Mouse (Mus musculus): Measurements from ENCODE around the gene Nucb1. TPM values are rescaled to one million over a fixed set of nuclear protein-coding genes. Genes with fewer than 3 reads are reported as not detected.
A peak's percentile ranks its signal among the peaks of the same experiment; 100 is the strongest.
"Not testable (repeated sequence)": the region's sequence is repeated elsewhere in the genome, so short reads cannot be mapped to it uniquely, and the experiment has no call there.

Gene Nucb1
- polyA plus RNA-seq, 1 experiment: 108 TPM

DNA sequence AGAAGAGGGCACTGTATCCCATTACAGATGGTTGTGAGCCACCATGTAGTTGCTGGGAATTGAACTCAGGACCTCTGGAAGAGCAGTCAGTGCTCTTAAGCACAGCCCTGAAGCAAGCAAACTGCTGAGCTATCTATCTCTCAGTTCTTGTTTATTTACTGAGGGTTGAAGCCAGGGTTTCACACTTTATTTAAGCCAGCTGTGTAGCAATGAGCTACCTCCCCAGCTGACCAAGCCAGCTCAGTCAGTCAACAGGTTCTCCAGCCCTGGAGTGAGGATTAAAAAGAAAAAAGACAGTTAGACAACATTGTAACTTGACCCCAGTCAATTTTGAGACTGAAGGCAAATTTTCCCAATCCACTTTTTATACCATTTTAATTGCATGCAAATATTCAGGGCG, 25.5 kb upstream of the Nucb1 start:
- H3K4me1 ChIP-seq (ENCODE audit: control insufficient read depth, insufficient read depth, insufficient read length, low read length): peaks cover 4% of the 10 kb centered on the region; the same call in 1 of the 2 replicates
- no peak overlapping the region for H3K4me3 ChIP-seq (ENCODE audit: insufficient read depth, low read depth, low read length)
- no peak overlapping the region for H3K27ac ChIP-seq (replicated peaks; ENCODE audit: low read depth, low read length)

- Histone ChIP-seq H3K4me1 (ENCODE audit: control insufficient read depth, insufficient read depth, insufficient read length, low read length) (no peaks in the 10 kb centered on the region), H3K27ac (replicated peaks; ENCODE audit: low read depth, low read length) (no peak overlapping the region), H3K4me3 (ENCODE audit: insufficient read depth, low read depth, low read length) (no peak overlapping the region; the same call in 1 of the 2 replicates)
Observed at GRCm38 (mm10) chr7:45530643-45531042, 20.4 kb upstream of the Nucb1 start.

GRCm38 (mm10) chr7:45529461-45529860, 19.3 kb upstream of the Nucb1 start:
- Histone ChIP-seq H3K4me1 (ENCODE audit: control insufficient read depth, insufficient read depth, insufficient read length, low read length) (peaks cover 6% of the 10 kb centered on the region; the same call in 1 of the 2 replicates), H3K27ac (replicated peaks; ENCODE audit: low read depth, low read length) (no peak overlapping the region), H3K4me3 (ENCODE audit: insufficient read depth, low read depth, low read length) (no peak overlapping the region)

GRCm38 (mm10) chr7:45527169-45527568, 17.0 kb upstream of the Nucb1 start:
- not testable (repeated sequence) for H3K27ac ChIP-seq (replicated peaks; ENCODE audit: low read depth, low read length); H3K4me3 ChIP-seq (ENCODE audit: insufficient read depth, low read depth, low read length)
- H3K4me1 ChIP-seq (ENCODE audit: control insufficient read depth, insufficient read depth, insufficient read length, low read length): peaks cover 12% of the 10 kb centered on the region; the same call in 1 of the 2 replicates

GRCm38 (mm10) chr7:45526474-45527120, 16.4 kb upstream of the Nucb1 start:
- peaks cover 12% of the 10 kb centered on the region; the same call in 1 of the 2 replicates for H3K4me1 ChIP-seq (ENCODE audit: control insufficient read depth, insufficient read depth, insufficient read length, low read length)
- peak overlapping the region; percentile 74 for H3K4me3 ChIP-seq (ENCODE audit: insufficient read depth, low read depth, low read length)
- peak overlapping the region; percentile 77 for H3K27ac ChIP-seq (replicated peaks; ENCODE audit: low read depth, low read length)

- Histone ChIP-seq H3K4me3 (ENCODE audit: insufficient read depth, low read depth, low read length) (peak within 1 kb of the TSS; percentile 74), H3K27ac (replicated peaks; ENCODE audit: low read depth, low read length) (peak within 1 kb of the TSS; percentile 90), H3K4me1 (ENCODE audit: control insufficient read depth, insufficient read depth, insufficient read length, low read length) (peaks cover 12% of the 10 kb centered on the region; the same call in 1 of the 2 replicates)
Observed at GRCm38 (mm10) chr7:45525809-45526473, 15.7 kb upstream of the Nucb1 start, which contains the start of the genes Ppp1r15a and Plekha4. TSS of gene Ppp1r15a (minus strand) at chr7:45526268. TSS of gene Plekha4 (plus strand) at chr7:45526330.

GRCm38 (mm10) chr7:45524841-45525621, 14.8 kb upstream of the Nucb1 start:
- peak overlapping the region; percentile 90 for H3K27ac ChIP-seq (replicated peaks; ENCODE audit: low read depth, low read length)
- peaks cover 12% of the 10 kb centered on the region; the same call in 1 of the 2 replicates for H3K4me1 ChIP-seq (ENCODE audit: control insufficient read depth, insufficient read depth, insufficient read length, low read length)
- peak overlapping the region; percentile 74 for H3K4me3 ChIP-seq (ENCODE audit: insufficient read depth, low read depth, low read length)

GRCm38 (mm10) chr7:45523678-45524170, 13.5 kb upstream of the Nucb1 start:
- peak overlapping the region; percentile 9 for H3K4me3 ChIP-seq (ENCODE audit: insufficient read depth, low read depth, low read length)
- H3K4me1 ChIP-seq (ENCODE audit: control insufficient read depth, insufficient read depth, insufficient read length, low read length): peaks cover 12% of the 10 kb centered on the region; the same call in 1 of the 2 replicates
- 0 out of 2 replicates have a peak overlapping the region, but pooled peaks have one; percentile 26 for H3K27ac ChIP-seq (replicated peaks; ENCODE audit: low read depth, low read length)

DNA sequence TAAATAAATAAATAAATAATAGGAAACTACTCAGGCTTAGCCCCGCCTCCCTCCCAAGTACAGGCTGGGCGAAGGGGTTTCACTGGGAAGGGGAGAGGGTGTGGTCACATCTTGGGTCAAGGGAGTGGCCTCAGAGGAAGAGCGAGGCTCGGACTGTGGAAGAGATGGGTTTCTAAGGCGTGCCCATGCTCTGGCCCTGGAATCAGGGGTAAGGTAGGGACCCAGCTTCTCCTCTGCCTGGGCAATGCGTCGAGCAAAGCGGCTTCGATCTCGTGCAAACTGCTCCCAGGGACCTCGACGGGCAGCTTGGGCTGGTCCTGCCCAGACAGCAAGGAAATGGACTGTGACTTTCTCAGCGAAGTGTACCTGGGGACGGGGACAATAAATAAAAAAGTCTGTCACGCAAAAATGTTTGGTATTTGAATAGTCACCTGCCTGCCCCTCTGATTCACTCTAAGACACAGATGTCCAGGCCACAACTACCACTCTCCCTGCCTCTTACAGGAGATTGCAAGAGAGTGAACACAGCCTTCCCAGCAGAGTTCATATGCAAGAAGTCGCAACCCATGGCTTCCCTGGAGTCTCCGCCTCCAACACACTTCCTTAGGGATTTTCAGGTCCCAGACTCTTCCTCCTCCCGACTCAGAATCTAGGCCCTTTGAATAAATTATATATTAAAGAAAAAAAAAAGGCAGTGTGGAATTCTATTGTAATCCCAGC, 12.9 kb upstream of the Nucb1 start:
- no peak overlapping the region for H3K27ac ChIP-seq (replicated peaks; ENCODE audit: low read depth, low read length)
- peaks cover 12% of the 10 kb centered on the region; the same call in 1 of the 2 replicates for H3K4me1 ChIP-seq (ENCODE audit: control insufficient read depth, insufficient read depth, insufficient read length, low read length)
- H3K4me3 ChIP-seq (ENCODE audit: insufficient read depth, low read depth, low read length): peak overlapping the region; percentile 21; the same call in 1 of the 2 replicates

DNA sequence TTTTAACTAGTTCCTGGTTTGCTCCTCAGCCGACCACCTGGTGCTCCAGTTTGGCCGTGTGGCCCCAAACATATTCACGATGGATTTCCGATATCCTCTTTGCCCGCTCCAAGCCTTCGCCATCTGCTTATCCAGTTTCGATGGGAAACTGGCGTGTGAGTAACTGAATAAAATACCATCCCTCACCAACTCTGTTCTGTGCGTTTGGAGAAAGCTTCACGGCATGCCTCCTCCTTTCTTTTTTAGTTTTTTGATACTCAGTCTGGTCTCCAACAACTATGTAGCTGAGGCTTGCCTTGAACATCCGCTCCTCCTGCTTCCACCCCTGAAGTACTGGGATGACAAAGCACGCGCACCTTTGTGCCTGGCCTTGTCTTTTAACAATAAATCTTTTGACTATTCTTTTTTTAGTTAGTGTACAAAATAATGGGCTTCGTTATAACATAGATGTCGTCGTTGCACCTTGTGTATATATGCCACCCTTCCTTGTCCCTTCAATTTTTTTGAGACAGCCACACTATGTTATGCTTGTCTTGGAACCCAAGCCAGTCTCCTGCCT, 12.1 kb upstream of the Nucb1 start:
- peaks cover 12% of the 10 kb centered on the region; the same call in 1 of the 2 replicates for H3K4me1 ChIP-seq (ENCODE audit: control insufficient read depth, insufficient read depth, insufficient read length, low read length)
- H3K4me3 ChIP-seq (ENCODE audit: insufficient read depth, low read depth, low read length): peak overlapping the region; percentile 69
- H3K27ac ChIP-seq (replicated peaks; ENCODE audit: low read depth, low read length): no peak overlapping the region

- Histone ChIP-seq H3K27ac (replicated peaks; ENCODE audit: low read depth, low read length) (peak overlapping the region; percentile 59), H3K4me1 (ENCODE audit: control insufficient read depth, insufficient read depth, insufficient read length, low read length) (peaks cover 12% of the 10 kb centered on the region; the same call in 1 of the 2 replicates)
Observed at GRCm38 (mm10) chr7:45521728-45522184, 11.6 kb upstream of the Nucb1 start.

GRCm38 (mm10) chr7:45520605-45521004, 10.4 kb upstream of the Nucb1 start:
- H3K4me3 ChIP-seq (ENCODE audit: insufficient read depth, low read depth, low read length): no peak overlapping the region

More at GRCm38 (mm10) chr7:45521728-45522184, 11.6 kb upstream of the Nucb1 start:
- H3K4me3 ChIP-seq (ENCODE audit: insufficient read depth, low read depth, low read length): peak overlapping the region; percentile 69

DNA sequence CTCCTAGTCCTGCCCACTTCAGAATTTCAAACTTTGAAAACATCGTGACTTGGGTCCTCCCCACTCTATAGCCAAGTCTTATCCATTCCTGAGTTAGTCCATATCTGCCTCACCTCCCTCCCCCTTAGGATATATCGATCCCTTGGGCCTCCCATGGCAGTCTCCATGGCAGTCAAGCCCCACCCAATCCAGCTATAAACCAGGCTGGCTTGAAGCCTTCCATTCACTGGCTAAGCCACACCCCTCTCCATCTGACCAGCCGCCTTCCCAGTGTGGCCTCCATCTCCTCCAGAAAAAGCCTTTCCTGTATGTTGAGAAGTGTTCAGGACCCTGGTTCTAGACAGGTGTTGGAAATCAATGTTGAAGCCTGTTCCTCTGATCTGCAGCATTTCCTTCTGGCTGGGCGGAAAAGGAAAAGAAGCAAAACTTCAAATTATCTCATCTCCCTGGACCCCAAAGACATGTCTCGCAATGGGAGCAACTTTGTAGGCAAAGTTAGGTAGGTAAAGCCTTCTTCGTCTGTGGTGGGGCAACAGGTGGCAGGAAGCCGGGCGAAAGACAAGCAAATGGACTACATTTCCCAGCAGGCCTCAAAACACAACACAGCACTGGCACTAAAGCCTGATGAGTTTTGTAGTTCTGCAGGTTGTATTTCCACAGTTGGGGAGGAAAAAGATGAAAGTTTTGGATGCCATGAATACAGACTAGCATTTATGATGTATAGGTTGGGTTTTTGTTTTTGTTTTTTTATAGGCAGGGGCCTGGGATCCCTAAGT, 9.3 kb upstream of the Nucb1 start:
- Histone ChIP-seq H3K27ac (replicated peaks; ENCODE audit: low read depth, low read length) (no peak overlapping the region), H3K4me3 (ENCODE audit: insufficient read depth, low read depth, low read length) (no peak overlapping the region), H3K4me1 (ENCODE audit: control insufficient read depth, insufficient read depth, insufficient read length, low read length) (peaks cover 6% of the 10 kb centered on the region; the same call in 1 of the 2 replicates)

More at GRCm38 (mm10) chr7:45520605-45521004, 10.4 kb upstream of the Nucb1 start:
- Histone ChIP-seq H3K27ac (replicated peaks; ENCODE audit: low read depth, low read length) (no peak overlapping the region), H3K4me1 (ENCODE audit: control insufficient read depth, insufficient read depth, insufficient read length, low read length) (peaks cover 12% of the 10 kb centered on the region; the same call in 1 of the 2 replicates)

All from brown adipose tissue, adult 24 weeks (tissue).